ENCODE assay signal across 25 mouse cellular contexts in genomic region chr2:102700695-102701094, GRCm38 (mm10). TPM values are rescaled to one million over a fixed set of nuclear protein-coding genes. Genes with fewer than 3 reads are reported as not detected.
"Had no signal": no experiment of that assay in that cellular context is flagged by ENCODE, and none has a peak within 500 bp of the region (broad histone marks: within the 10 kb centered on the region; RNA-seq: fewer than 3 reads in every experiment).

No protein-coding gene starts in this region.

- H3K27ac ChIP-seq: kidney, postnatal 0 days; layer of hippocampus, adult 2 months; limb, embryonic 12.5 days; limb, embryonic 15.5 days; liver, embryonic 14.5 days; midbrain, embryonic 12.5 days; midbrain, embryonic 15.5 days; neural tube, embryonic 12.5 days; stomach, embryonic 15.5 days had no signal

- H3K4me3 ChIP-seq: layer of hippocampus, adult 2 months; limb, embryonic 12.5 days; limb, embryonic 15.5 days; midbrain, embryonic 12.5 days; midbrain, embryonic 15.5 days; neural tube, embryonic 12.5 days; stomach, embryonic 15.5 days had no signal

- H3K9ac ChIP-seq: limb, embryonic 12.5 days; limb, embryonic 15.5 days; liver, embryonic 14.5 days; liver, postnatal 0 days; lung, embryonic 14.5 days; midbrain, embryonic 12.5 days; midbrain, embryonic 15.5 days; neural tube, embryonic 12.5 days; stomach, embryonic 15.5 days had no signal

- H3K9me3 ChIP-seq: limb, embryonic 12.5 days; limb, embryonic 15.5 days; midbrain, embryonic 12.5 days; midbrain, embryonic 15.5 days; neural tube, embryonic 12.5 days; stomach, embryonic 15.5 days had no signal

- ATAC-seq: liver, postnatal 0 days; lung, postnatal 0 days; midbrain, embryonic 15.5 days had no signal

- H3K4me2 ChIP-seq: limb, embryonic 12.5 days; limb, embryonic 15.5 days; liver, embryonic 11.5 days; lung, embryonic 14.5 days; midbrain, embryonic 12.5 days; midbrain, embryonic 15.5 days; neural tube, embryonic 12.5 days; stomach, embryonic 15.5 days had no signal

- H3K4me1 ChIP-seq: limb, embryonic 15.5 days; midbrain, embryonic 12.5 days; midbrain, embryonic 15.5 days; neural tube, embryonic 12.5 days; stomach, embryonic 15.5 days had no signal

- H3K27me3 ChIP-seq: midbrain, embryonic 12.5 days; midbrain, embryonic 15.5 days; neural tube, embryonic 12.5 days; stomach, embryonic 15.5 days had no signal

- DNase-seq: kidney, adult 18-20 months; kidney, adult 9 months; kidney, postnatal 25 days; layer of hippocampus, adult 9-11 months; left cerebral cortex, postnatal 4 days; liver, postnatal 0 days; lung, embryonic 14.5 days; lung, postnatal 36 days; retina, postnatal 1 day; right cerebral cortex, postnatal 25 days; spleen, adult 18-20 months; thymus, postnatal 25 days had no signal

- H3K36me3 ChIP-seq: limb, embryonic 12.5 days; limb, embryonic 15.5 days; midbrain, embryonic 12.5 days; midbrain, embryonic 15.5 days; neural tube, embryonic 12.5 days; stomach, embryonic 15.5 days had no signal

RNA-seq across cellular contexts. Expression of gene Slc1a2, which starts 42.2 kb away (rescaled TPM):
- total RNA-seq: megakaryocyte progenitor cell, adult 5-6 weeks; neutrophil, adult 5-6 weeks had no signal
